Mouse (Mus musculus): ENCODE data around the gene St6galnac5. TPM values are rescaled to one million over a fixed set of nuclear protein-coding genes. Genes with fewer than 3 reads are reported as not detected.

Gene St6galnac5
- total RNA-seq, 1 experiment from 2014 or later: 0.70 TPM

DNA sequence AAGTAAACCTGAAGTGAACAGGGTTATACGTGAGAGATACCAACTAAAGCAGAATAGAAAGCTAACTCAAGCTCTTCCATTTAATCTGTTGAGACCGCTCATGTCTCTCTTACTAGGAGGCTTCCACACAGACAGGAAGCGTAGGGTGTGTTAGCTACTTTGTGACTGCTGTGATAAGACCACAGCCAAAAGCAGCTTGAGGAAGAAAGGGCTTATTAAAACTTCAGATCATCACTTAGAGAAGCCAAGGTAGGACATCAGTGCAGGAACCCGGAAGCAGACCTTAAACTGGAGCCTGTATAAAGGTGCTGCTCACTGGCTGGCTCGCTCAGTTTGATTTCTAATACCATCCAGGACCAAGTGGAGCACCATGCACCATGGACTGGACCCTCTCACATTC, 31.7 kb downstream of the St6galnac5 start:
- no peak for DNase-seq

DNA sequence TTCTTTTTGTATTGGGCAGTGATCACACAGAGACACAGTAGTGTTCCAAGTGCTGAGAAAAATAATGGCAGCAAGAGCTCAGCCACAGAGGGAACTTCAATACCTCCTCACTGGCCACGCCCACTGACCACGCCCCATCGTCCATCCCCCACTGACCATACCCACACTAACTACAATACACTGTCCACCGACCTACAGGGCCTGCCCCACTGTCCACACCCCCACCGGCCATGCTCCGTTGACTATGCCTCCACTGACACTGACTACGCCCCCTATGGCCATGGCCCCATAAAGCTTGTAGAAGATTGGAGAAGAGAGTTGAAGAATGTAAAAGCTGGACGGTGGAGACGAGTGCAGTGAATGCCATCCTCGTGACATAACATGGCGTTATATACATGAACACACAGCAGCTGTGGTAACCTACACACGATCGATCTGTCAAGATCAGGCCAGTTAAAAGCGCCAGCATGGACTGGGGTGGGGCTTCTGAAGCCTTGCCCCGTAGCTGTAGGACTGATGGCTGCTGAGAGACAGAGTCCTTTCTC, 32.7 kb downstream of the St6galnac5 start:
- DNase-seq: no peak

DNA sequence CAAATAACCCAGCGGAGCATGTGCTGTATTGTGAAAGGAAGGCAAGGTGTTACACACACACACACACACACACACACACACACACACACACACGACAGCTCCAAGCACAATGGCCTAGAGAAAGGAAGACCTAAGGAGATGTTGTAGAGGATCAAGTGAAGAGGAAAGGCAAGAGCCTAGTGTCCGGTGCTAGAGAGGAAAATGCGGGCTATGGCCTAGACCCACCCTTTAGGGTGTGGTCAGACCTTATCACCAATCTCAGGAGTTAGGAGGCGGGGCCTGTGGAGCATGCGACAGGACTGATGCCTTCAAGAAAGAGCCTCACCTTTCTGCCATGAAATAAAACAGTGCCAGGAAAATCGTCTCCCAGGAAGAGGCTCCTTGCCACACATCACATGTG, 33.5 kb downstream of the St6galnac5 start:
- no peak for DNase-seq

DNA sequence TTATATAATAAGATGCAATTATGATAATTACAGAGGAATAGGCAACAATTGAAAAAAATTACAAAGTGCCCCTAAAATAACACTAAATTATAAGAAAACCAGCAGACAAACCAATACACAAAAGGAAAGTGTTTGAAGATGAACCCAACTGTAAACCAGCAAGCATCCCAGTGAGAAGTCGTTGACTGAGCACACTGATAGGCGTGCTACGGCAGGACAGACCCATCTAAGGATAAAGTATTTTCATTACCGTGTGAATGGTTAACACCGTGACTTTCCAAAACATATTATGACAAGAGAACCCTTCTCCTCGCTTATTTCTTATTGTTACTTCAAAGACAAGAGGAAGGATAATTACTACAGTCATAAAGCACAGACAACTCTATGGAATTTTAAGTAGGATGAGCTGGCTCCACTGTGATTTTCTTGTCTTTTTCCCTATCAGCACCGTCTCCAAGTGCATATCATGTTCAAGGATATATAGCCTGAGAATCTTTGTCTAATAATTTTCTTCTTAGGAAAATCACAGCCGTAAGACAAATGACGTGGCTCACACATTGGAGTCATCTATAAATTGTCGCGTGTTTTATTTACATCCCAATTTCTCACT, 34.9 kb downstream of the St6galnac5 start:
- DNase-seq: no peak

- no peak for DNase-seq
These were observed 37.3 kb downstream of the St6galnac5 start for GRCm38 (mm10) chr3:152944766-152945165.

DNA sequence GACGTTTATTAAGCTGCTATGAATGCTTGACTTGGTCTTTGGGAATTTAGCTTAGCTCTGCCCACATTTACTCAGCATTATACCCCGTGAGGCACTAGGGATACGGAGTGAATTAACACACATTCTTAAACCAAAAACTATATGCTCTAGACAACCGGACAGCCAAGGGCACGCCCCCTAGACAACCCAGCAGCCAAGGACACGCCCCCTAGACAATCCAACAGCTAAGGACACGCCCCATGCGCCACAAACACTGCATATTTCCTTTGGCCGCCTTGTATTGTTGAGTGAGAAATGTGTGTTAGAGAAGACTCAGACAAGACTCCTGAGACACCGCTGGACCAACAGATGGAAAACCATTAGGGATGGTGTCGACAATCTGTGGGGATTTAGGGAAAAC, 39.1 kb downstream of the St6galnac5 start:
- no peak for DNase-seq

DNA sequence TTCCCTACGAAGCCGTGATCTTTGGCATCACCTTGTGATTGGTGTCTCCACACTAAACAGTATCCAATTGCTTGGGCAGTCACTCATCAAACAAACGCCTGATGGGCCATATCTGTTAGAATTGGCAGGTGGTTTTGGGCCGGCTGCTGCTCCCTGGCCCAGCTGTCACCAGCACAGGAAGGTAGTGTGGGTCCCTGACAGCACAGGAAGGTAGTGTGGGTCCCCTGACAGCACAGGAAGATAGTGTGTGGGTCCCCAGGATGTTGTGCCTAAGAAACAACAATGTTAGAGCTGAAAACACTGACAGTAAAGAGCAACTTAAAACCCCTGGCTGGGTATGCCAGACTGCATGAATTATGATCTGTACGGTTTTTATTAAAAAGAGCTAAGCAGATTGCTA, 40.4 kb downstream of the St6galnac5 start:
- no peak for DNase-seq

- no peak for DNase-seq
These were observed 45.7 kb downstream of the St6galnac5 start for GRCm38 (mm10) chr3:152936313-152936712.

- no peak for DNase-seq
These were observed 48.3 kb downstream of the St6galnac5 start for GRCm38 (mm10) chr3:152933737-152934136.

DNA sequence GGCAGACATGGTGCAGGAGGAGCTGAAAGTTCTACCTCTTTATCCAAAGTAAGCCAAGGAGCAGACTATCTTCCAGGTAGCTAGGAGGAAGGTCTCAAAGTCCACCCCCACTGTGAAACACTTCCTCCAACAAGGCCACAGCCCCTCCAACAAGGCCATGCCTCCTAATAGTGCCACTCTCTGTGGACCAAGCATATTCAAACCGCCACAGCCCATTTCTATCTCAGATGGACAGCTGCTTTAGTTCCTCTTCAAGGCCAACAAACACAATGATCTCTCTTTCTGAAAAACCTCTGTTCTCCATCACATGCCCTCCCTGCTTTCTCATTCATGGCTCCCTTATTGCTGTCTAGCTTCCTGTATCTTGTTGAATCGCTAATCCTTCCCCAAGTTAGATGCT, 49.5 kb downstream of the St6galnac5 start:
- DNase-seq: no peak

GRCm38 (mm10) chr3:152932096-152932495, 50.0 kb downstream of the St6galnac5 start:
- DNase-seq: no peak

GRCm38 (mm10) chr3:152931354-152931753, 50.7 kb downstream of the St6galnac5 start:
- DNase-seq: no peak

GRCm38 (mm10) chr3:152929788-152930281, 52.2 kb downstream of the St6galnac5 start:
- no peak for DNase-seq

GRCm38 (mm10) chr3:152929256-152929787, 52.7 kb downstream of the St6galnac5 start:
- no peak for DNase-seq

DNA sequence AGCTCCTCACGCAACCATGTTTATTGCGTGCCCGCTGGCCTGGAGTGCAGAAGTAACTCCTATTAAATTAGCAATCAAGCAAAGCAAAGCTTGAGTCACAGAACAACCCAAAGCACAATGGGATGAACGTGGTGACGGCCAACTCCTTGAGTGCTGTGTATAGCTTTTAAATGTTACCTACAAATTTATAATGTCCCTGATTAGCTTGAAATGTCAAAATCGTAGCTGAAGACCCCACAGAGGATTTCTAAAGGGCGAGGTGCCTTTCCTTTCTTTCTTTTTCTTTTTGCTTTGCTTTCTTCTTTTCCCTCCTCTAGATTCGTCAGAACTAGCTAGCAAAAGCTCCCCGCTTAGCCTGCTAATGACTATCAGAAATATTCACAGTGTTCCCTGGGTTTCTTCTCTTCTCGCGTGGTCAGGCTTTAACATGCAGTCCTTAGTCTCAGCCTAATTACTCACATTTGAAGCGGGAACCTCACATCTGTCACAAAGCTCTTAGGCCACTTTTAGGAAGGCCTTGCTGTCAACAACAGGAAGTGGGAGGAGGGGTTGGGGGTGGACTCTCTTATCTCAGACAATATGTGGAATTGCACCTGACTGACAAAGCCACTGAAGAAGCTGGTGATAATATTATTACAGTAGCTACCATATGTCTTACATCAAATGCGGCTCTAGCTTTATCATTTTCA, 53.6 kb downstream of the St6galnac5 start:
- DNase-seq: no peak

DNA sequence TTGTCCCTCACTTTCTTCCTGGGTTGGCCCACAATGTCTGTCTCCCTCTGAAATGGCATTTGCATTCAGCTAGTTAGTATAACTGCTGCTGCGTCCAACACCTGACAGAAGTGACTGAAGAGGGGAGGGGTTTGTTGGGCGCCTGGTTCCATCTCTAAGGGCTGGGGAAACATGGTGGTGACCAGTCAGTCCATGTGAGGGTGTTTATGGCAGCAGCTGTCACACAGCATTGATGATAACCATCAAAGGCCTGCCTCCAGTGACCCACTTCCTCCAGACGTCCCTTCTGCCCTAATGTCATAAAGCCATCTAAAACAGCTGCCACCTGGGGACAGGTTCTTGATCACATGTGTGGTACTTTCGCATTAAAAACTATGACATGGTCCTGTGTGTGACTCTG, 55.9 kb downstream of the St6galnac5 start:
- no peak for DNase-seq

- no peak for DNase-seq
These were observed 56.7 kb downstream of the St6galnac5 start for GRCm38 (mm10) chr3:152925364-152925763.

DNA sequence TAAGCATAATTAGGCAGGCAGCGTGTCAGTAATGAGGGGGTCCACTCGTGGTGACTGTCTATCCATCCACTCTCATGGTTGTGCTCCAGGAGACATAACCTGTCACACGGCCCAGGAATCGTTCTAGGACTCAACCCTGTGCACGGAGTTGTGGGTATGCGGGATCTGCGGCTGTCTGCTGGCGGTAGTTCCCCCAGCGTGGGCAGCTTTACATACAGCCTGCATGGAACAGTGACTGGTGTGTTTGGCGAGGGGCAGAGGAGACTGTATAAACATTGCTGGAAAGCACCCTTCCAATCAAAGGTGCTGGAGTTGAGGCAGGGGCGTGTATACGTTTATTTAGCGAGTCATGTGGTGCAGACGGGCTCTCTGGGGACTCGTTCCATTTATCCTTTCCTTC, 58.5 kb downstream of the St6galnac5 start:
- no peak for DNase-seq

DNA sequence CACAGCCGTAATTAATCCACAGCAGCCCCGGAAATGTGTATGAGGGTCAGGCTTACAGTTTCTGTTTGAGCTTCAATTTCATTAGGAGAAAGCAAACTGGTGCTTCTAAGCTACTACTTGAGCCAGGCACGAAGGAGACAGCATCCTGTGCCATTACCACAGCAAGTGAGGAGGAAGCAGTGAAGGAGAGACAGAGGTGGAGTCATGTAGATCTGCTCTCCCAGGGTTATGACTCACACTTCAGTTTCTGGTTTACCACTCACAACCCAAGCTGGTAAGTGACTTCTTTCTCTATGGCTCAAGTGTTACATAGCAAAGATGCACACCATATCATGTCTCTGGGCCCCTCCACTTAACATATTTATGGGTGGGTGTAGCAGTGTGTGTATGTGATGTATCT, 61.7 kb downstream of the St6galnac5 start:
- no peak for DNase-seq

DNA sequence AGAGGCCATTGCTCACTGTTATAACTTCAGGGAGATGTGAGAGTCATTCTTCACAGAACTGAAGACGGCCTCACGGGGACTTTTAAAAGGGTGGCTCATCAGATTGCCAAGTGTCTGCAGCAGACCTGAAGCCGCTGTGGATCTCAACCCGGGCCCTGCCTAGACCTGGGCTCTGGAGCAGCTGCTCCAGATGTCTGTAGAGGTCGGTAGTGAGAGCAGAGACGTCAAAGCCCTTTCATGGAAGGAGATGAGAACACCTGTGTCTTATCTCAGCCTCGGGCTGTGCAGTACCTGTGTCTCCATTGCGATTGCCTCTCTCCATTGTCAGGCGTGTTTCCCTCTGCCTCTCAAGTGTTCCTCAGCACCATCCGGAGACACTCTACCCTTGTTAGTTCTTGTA, 62.9 kb downstream of the St6galnac5 start:
- DNase-seq: no peak

DNA sequence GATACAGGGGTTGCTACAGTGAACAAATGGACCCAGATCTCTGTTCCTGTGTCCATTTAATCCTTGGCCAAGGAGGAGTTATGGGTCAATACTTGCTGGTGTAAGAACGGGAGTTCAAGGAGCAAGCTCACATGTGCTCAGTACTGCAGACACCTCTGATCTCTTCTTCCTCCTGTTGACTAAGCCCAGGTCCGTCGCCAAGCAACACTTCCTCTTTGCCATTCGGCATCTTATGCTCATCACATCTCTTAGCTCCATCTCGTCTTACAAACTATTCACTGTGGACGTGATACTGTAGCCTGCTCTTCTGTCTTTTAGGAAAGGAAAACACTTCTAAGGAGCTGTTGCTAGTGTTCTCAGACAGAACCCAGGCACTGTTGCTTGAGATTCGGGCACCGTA, 64.5 kb downstream of the St6galnac5 start:
- no peak for DNase-seq

- no peak for DNase-seq
These were observed 67.7 kb downstream of the St6galnac5 start for GRCm38 (mm10) chr3:152914376-152914775.

- DNase-seq: no peak
These were observed 68.4 kb downstream of the St6galnac5 start for GRCm38 (mm10) chr3:152913625-152914024.

DNA sequence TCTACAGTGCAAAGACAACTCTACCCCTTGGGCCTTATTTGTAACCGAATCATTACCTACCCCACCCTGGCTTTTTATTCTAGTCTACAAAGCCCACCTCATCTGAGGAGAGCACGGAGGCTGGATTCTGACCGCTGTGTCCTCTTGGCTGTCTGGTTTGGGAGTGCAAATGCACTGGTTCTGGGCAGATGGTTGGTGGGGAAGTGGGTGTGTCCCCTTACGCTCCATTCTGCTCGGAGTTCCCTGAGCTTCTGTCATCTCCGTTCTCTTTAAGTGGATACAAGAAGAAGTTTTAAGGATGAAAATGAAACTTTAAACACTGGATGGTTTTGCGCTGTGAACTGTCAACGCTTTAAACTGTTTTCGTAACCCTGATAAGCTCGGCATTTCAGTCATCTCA, 68.9 kb downstream of the St6galnac5 start:
- no peak for DNase-seq

All from adrenal gland, postnatal 25 days (tissue).